Mouse (Mus musculus) granulocyte monocyte progenitor cell, adult 5-6 weeks (primary cell): ENCODE results near the gene Tacc2. TPM values are rescaled to one million over a fixed set of nuclear protein-coding genes. Genes with fewer than 3 reads are reported as not detected.

Source experiments
- ATAC-seq: replicated peaks from 2 replicates; pipeline ENCODE4 v1.8.0; 2016; ENCODE audit warnings: mild to moderate bottlenecking, moderate TSS enrichment, inconsistent platforms; ENCODE audit not compliant: poor library complexity, severe bottlenecking
- total RNA-seq, 2 experiments: library from RNA; stranded (forward) in 1 of 2; stranded (reverse) in 1 of 2; fragments of 200-712, 200-1000 nt in 1 of 2; fragments of >200 nt in 1 of 2; fragmentation: Nextera tagmentation in 1 of 2; gene quantifications; 2 replicates each; pipeline ENCODE4 v1.2.3; 2014 to 2017

Gene Tacc2
- total RNA-seq, 2 experiments from 2014 or later = 3.7 to 10.9 TPM

DNA sequence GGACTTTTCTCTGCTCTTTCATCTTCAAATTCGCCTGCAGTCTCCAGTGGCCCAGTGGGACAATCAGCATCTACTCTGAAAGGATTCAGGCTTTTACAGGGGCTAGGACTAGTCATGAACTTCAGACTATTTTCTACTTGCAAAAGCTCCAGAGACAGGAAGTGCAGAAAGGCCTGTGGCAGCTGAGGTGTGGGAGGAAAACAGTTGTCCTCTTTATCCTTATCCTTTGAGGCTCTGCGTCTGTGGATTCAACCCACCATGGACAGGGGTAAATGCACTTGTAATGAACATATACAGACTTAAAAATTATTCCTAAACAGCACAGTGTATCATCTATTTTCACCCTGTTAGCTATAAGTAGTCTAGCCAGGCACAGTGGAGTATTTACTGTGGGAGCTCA lies 27.2 kb downstream of the Tacc2 start:
- no peak for ATAC-seq

DNA sequence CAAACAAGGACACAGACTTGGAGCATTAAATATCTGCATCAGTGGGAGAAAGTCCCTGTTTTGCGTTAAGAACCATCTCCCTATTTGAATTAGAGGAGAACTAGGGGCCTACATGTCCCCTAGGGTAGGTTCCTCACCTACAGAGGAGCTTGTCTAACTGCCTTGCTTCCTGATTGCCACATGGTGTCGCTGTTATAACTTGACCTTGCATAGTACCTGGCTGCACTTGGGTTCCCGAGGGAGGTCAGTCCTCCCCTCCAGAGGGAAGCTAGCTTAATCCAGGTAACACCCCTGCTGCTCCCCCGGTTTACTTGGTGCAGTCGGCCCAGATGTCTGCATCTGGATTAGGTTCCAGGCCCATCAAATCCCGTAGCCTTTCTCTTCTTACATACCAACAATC lies 27.9 kb downstream of the Tacc2 start:
- ATAC-seq = peak; percentile 96

DNA sequence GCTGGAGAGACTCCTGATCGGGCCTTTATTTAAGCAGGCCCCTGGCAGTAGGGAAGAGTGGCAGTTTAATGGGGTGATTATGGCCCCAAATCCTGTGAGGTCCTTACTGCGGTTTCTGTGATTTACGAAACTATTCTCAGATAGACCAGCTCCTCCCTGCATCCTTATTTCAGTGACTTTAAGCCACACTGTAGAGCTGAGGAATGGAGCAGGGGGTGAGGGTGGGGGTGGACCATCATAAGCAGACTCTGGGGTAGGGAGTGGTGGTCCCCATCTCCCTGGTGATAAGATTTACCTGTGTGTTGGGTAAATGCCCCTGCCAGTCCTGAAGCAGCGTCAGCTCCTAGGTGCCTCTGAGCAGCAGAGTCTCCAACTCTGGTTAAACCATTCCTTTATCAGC lies 29.7 kb downstream of the Tacc2 start:
- no peak for ATAC-seq

DNA sequence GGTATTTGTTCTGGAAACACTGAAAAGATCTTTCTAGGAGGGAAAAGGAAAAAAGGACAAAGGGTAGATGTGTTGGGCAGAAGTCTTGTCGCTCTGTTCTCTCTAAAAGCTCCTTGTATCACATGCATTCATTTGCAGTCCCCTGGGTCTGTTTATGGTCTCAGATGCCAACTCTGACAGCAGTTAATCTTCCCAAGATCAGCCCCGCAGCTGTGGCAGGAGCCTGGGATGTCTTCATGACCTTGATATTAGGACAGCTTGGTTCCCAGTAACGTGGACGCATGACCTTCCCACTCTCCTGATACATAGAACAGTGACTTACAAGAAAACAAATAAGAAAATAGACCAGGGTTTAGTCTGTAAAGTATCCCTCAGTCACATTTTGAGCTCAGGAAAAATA lies 36.7 kb downstream of the Tacc2 start:
- no peak for ATAC-seq

DNA sequence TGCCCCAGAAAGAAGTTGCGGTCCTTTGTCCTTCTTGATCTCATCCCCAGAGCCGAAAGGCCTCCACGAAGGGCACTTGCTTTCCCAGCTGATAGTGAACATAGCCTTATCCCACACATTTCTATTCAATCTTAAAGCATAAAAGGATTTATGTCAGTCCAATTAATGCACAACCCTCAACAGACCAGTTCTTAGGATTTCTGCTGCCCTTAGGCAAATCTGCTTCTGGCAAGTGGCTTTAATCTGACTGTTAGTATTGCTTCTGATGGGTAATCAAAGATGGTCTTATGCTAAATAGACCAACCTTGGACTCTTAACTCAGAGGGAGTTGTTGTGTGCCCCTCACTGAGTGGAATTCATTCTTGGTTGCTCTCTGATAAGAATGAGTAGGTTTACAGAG lies 40.4 kb downstream of the Tacc2 start:
- ATAC-seq = no peak

DNA sequence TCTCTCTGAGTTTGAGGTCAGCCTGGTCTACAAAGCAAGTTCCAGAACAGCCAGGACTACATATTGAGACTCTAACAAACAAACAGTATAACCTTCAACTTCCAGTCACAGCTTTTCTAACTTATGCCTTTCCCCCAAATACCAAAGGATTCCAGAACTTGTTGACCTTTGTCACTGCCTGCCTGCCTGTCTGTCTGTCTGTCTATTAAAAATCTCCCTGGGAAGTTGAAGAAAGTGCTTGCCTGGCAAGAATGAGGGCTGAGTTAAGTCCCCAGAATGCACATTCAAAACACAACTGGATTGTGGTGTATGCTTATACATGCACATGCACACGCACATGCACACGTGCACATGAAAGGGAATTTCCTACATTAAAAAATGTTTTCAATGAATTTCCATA lies 43.8 kb downstream of the Tacc2 start:
- ATAC-seq = no peak

DNA sequence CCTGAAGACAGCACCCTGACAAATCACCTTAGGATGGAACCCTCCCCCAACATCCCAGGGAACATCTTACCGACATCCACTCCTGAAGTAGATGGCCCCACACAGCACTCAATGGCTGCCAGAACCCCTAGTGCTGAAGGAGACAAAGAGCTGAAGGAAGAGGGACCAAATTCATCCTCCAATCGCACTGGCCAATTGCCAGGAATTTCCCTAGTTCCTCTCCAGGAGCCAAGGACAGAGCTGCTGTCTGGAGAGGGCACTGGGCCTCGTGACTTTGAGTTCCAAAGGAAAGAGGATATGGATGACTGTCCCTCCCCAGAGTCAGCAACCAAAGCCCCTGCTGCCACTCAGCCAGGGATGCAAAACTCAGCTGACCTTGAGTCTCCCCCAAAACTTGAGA lies 44.7 kb downstream of the Tacc2 start:
- no peak for ATAC-seq

DNA sequence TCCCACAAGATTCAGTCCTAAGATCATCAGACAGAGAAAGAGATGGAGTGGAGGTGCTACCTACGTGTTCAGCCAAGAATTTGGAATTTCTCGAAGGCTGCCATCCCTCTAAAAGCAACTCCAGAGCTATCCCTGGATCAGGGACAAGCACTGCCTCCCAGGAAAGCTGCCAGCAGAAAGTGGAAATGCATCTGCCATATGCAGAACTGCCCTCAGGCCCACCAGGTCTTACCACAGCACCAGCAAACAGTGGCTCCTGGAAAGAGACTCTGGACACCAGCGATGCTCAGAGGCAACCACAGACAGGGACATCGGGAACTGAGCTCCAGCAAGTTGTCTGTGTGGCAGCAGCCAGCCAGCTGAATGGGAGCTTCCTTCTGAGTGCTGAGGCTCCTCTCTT lies 45.1 kb downstream of the Tacc2 start:
- ATAC-seq = no peak

DNA sequence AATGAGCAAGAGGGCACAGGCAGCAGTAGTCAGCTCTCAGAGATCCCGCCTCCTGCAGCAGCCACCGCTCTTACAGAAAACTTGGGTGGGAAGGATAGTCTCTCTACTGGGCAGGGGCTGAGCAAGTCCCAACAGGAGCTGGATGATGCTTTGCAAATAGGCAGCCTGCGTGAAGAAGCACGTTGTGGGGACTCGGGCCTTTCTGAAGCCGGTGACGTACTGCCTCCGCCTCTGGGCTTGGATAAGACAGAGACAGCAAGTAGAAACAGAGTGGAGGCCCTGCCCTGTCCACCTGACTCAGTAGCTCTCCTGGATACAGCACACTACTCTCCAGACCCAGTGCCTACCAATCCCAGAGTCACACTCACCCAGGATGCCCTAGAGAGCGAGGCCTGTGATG lies 47.1 kb downstream of the Tacc2 start:
- ATAC-seq = no peak

DNA sequence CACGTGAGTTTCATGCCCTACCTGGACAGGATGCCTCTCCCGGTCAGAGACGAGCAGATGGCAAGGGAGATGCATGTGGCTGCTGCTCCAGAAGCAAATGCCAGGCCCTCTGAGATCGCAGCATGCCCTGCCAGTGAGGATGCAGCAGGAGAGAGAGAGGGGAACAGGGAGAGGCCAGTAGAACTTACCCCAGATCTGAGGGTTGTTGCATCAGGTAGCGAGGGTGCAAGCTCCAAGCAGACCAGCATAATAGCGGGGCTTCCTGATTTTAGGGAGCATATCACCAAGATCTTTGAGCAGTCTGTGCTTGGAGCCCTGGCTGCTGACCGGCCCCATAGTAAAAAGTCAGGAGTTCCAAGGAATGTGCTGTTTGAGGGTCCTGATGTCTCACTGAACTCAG lies 48.1 kb downstream of the Tacc2 start:
- peak; percentile 49 for ATAC-seq

DNA sequence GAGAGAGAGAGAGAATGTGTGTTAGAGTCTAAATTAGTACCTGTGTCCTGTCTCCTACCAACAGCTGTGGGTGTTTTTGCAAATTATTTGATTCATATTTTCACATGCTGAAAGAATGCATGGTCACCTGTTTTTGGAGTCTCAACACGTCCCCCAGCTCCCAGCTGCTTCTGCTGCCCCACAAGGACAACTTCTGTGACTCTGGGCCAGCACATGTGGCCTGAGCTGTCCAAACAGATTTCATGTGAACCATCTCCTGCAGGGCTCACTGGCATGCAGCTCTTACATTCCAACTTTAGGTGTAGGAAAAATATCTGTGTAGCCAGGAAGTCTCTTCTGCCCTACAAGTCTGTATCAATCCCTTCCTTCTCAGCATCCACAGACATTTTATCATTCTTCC lies 51.4 kb downstream of the Tacc2 start:
- ATAC-seq = no peak

DNA sequence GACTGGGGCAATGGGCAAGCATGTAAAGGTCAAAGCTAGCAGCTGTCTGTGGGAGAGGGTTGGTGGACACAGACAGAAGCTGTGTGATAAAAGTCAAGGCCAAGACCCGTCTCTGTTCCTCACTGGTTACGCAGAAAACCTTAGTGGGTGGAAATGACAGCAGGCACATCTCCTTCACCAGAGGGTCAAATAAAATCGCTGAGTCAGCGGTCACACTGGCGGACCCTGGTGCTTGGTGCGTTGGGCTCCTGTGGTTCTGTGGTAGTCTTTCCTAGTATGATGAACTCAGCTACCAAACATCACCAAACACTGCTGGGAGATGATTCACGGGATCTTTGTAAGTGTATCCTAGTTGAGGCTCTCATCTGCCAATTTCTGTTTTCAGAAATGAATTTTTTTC lies 52.8 kb downstream of the Tacc2 start:
- ATAC-seq = no peak

DNA sequence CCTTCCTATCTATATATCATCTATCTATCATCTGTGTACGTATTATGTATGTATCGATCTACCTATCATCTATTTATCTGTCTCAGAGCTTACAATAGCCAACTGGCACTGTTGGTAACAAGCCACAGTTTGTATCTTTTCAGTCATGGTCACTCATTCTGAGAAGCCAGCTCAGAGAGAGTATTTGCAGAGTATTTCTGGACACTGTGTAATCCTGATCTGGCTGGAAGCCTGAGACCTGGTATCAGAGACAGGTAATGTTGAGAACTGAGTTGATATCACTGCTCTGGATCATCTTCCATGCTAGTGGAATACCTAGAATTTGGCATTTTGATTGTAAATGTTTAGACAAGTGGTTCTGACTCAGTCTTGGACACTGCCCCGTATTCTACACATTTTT lies 53.7 kb downstream of the Tacc2 start:
- no peak for ATAC-seq

DNA sequence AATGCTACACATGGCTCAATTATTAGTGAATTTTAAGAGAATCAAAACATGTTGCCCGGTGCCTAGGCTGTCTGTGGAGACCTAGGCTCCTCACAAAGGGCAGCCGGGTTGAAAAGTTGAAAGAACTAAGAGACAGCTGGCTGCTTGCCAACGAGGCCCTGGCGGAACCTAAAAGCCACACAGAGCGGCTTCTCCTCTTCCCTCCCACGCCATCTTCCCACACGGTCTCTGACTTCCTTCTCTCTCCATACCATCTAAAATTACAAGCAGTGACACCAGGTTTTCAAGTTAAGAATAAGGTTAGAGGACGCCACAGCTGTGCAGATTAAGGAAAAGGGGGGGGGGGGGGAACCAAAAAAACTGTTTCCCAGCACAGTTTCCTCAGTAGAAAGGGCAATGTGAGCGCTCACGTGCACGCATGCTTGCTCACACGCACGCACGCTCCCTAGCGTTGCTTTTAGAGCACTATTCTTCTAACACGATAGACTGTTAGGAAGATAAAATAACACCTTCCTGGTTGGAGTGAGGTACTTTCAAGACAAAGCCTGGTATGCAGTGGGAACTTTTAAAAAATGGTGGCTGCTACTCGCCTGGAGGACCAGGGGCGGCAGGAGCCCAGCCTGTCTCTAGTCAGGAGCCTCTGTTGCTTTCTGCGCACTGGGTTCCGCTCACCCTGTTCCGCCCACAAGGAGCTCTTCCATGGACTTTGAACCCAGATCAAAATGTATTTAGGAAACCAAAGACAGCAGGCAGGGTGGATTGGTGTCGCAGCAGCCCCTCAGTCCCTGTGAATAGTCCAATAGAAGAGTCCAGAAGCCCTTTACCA lies 54.5 kb downstream of the Tacc2 start:
- ATAC-seq = peak; percentile 46

DNA sequence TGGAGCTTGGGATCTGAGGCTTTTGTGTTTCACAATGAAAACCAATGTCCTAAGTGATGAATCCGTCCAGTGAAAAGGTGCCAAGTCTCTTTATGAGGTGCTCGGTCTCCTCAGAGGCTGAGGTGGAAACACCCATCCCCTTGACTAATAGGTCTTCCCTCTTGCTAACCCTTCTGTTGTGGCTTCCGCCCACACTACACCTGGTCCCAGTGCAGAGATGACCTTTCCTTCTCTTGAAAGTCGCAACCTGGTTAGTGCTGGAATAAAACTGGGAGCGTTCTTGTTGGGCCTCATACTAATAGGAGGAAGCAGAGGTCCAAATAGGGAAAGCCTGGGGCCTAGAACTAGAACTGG lies 55.1 kb downstream of the Tacc2 start:
- ATAC-seq = no peak

DNA sequence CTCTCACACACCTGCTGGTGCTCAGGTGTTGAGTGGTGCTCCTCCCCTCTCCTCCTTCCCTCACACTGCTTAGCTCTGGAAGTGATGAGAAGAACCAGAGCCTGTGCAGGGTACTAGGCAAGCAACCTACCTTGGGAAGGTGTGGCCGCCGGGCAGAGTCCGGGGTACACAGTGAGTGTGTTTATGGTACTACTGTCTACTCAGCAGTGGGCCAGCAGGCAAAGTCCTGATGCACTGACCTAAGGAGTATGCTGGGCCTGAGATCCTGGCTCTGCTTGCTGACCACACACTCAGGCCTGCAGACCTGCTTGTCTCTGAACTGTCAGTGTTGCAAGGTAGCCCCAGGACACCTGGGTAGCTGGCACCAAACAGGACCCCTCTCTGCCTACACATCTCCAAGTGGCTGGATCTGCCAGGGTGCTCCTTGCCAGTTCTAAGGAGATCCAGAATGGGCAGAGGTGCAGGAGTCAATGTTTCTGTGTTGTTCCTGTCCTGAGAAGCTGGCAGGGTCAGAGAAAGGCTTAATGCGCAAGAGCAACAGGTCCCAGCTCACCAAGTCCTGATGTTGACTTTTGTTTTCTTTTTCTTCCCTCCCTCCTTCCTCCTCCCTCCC lies 57.1 kb downstream of the Tacc2 start:
- ATAC-seq = no peak

DNA sequence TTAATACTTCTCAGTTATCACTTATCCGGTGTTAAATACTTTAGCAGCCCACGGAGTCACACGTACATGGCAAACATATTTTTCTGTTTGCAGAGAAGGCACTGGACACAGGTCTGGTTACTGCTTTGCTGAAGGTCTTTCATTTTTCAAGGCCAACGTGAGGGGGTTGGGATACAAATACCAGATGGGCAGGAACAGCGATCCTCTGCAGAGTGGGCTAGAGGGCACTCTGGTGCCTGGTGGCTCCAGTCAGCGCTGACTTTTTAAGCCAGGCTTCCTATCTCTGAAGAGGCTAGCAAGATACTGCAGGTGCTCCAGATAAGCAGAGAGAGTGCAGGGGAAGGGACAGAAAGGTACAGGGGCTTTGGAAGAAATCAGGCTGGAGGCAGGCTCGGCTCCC lies 58.0 kb downstream of the Tacc2 start:
- no peak for ATAC-seq

DNA sequence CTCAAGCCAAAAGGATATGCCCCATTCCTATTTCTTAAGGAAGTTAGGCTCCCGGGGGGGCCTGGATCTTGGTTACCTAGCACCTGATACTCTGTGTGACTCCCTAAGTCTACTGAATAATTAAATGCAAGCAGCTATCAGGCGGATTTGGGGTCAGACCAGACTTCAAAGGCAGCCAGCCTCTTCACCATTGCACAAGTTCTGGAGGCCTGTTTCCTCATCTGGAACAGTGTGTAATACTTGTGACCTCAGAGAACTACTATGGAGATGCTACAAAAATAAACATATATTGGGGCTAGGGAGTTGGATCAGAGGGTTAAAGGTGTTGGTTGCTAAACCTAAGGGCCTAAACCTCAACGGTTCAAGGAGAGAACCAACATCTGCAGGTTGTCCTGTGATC lies 59.0 kb downstream of the Tacc2 start:
- peak; percentile 72 for ATAC-seq

DNA sequence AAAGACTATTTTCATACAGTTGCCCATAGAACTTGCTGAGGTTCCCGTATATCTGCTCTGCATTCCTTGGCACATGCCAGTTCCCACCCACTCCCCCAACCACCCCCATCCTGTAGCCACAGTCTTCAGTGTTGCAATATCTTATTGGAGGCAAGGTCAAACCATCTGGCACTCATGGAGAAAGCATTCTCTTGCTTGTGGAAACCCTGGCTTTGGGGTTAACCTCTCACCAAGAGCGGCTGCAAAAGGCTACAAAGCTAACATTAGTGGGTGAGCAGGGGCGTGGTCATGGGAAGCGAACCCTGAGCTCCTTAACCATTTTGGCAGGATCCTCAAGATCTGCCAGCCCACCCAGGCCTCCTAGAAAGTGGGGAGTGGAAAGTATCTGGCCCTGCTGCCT lies 59.7 kb downstream of the Tacc2 start:
- ATAC-seq = peak; percentile 61

DNA sequence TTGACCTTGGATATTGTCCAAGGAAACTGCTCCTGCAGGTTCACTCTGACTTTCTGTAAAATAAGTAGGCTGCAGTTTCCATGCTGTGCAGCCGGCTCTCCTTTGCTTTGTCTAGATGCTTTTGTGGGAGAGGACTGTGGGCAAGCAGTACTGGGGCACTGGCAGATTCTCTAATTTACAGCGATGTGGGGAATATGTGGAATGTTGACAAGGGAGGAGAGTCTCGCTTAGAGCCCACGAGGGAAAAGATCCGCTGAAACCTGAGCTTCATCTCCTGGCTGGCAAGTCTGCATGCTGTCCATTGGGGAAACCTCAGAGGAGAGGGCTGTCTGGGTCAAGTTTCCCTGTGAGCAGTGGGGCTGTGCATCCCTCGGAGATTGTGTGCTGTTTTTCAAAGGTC lies 60.6 kb downstream of the Tacc2 start:
- ATAC-seq = no peak

DNA sequence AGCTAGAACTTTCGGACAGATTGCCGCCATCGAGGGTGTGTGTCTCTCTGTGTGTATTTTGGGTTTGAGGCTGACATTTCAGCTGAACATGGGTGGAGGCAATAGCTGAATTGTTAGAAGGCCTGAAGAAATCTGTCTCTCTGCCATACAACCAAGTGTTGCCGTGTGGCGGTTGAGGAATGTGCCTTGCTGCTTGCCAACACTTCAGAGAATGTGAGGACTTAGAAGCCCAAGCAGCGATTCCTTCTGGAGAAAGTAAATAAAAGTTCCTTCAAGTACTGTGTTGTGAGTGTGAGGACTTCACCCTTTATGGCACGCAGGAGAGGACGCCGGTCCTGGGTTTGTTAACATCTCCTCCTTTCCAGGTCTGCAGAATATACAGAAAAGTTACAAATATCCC lies 63.4 kb downstream of the Tacc2 start:
- ATAC-seq = no peak

DNA sequence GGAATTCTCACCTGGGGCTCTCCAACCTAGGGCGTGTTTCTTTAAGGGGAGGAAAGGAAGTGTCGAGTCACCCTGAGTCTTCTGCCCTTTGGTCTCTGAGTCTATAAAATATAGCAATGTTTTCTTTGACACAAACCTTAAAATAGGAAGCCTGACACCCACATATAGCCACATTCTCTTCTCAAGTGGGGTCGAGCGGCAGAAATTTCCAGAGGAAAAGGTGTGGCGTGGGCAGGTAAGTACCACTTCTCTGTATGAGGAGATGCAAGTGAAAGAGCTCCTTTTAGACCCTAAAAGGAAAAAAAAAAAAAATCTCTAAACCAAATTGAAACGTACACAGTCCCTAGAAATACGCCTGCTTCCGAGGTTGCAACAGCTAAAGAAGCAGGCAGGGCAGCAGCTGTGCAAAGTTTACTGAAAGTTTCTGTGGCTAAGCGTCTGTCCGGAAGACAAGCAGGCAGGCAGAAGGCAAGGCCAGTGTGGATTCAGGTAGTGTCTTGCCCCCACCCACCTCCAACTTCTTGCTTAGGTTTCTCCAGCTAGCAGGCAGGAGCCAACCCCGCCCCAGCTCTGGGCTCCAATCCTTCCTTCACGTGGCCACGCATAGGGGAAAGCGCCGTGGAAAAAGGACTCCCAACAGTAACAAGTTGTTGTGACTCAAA lies 68.2 kb downstream of the Tacc2 start:
- ATAC-seq = peak; percentile 45
